Mouse (Mus musculus): ENCODE data around the gene Man2a2. TPM values are rescaled to one million over a fixed set of nuclear protein-coding genes. Genes with fewer than 3 reads are reported as not detected.
A peak's percentile ranks its signal among the peaks of the same experiment; 100 is the strongest.

Gene Man2a2
- total and polyA plus RNA-seq, 2 experiments from 2014 or later: 16.6 to 70.2 TPM

- 98% methylated on average over 7 of the region's 7 CpGs for WGBS
- Histone ChIP-seq H3K4me1 (ENCODE audit: insufficient read depth, low read length) (peaks cover 3% of the 10 kb centered on the region; the same call in 1 of the 2 replicates), H3K4me2 (ENCODE audit: low read depth, low read length, poor library complexity, severe bottlenecking) (no peak overlapping the region), H3K36me3 (ENCODE audit: insufficient read depth, low read length) (peaks cover 51% of the 10 kb centered on the region), H3K4me3 (ENCODE audit: low read depth, low read length) (no peak overlapping the region), H3K27ac (ENCODE audit: low read depth, low read length) (no peak overlapping the region), H3K9me3 (ENCODE audit: low read length) (no peaks in the 10 kb centered on the region), H3K27me3 (ENCODE audit: insufficient read depth, low read length) (no peaks in the 10 kb centered on the region), H3K9ac (replicated peaks; ENCODE audit: low read length, poor library complexity, severe bottlenecking) (no peak overlapping the region)
- DNase-seq (ENCODE audit: low spot score) (no peak), ATAC-seq (ENCODE audit: low FRiP score) (no peak)
- no peak for TF ChIP-seq CTCF (IDR thresholded peaks at IDR 0.05)
Measured at GRCm38 (mm10) chr7:80367232-80367631, 3.9 kb downstream of the Man2a2 start.

- no peak overlapping the region for H3K9ac ChIP-seq (replicated peaks; ENCODE audit: low read length, poor library complexity, severe bottlenecking)
- H3K36me3 ChIP-seq (ENCODE audit: insufficient read depth, low read length): peaks cover 61% of the 10 kb centered on the region
- no peak overlapping the region for H3K4me3 ChIP-seq (ENCODE audit: low read depth, low read length)
- WGBS: 87% methylated on average over 2 of the region's 2 CpGs
- H3K4me2 ChIP-seq (ENCODE audit: low read depth, low read length, poor library complexity, severe bottlenecking): no peak overlapping the region
- H3K27me3 ChIP-seq (ENCODE audit: insufficient read depth, low read length): no peaks in the 10 kb centered on the region
- H3K9me3 ChIP-seq (ENCODE audit: low read length): no peaks in the 10 kb centered on the region
- peaks cover 3% of the 10 kb centered on the region; the same call in 1 of the 2 replicates for H3K4me1 ChIP-seq (ENCODE audit: insufficient read depth, low read length)
- no peak for TF ChIP-seq CTCF (IDR thresholded peaks at IDR 0.05)
- ATAC-seq (ENCODE audit: low FRiP score) (no peak), DNase-seq (ENCODE audit: low spot score) (no peak)
- H3K27ac ChIP-seq (ENCODE audit: low read depth, low read length): no peak overlapping the region
Measured at GRCm38 (mm10) chr7:80365759-80366158, 5.4 kb downstream of the Man2a2 start.

GRCm38 (mm10) chr7:80360435-80360834 is 10.7 kb downstream of the Man2a2 start:
- no peak overlapping the region for H3K27ac ChIP-seq (ENCODE audit: low read depth, low read length)
- no peak overlapping the region for H3K4me2 ChIP-seq (ENCODE audit: low read depth, low read length, poor library complexity, severe bottlenecking)
- DNase-seq (ENCODE audit: low spot score): no peak
- H3K9me3 ChIP-seq (ENCODE audit: low read length): no peaks in the 10 kb centered on the region
- no peaks in the 10 kb centered on the region for H3K27me3 ChIP-seq (ENCODE audit: insufficient read depth, low read length)
- no peak overlapping the region for H3K4me3 ChIP-seq (ENCODE audit: low read depth, low read length)
- no peaks in the 10 kb centered on the region for H3K4me1 ChIP-seq (ENCODE audit: insufficient read depth, low read length)
- ATAC-seq (ENCODE audit: low FRiP score): no peak
- WGBS: 74% methylated on average over 3 of the region's 3 CpGs
- H3K36me3 ChIP-seq (ENCODE audit: insufficient read depth, low read length): peaks cover 79% of the 10 kb centered on the region
- H3K9ac ChIP-seq (replicated peaks; ENCODE audit: low read length, poor library complexity, severe bottlenecking): no peak overlapping the region
- TF ChIP-seq CTCF (IDR thresholded peaks at IDR 0.05): no peak

- Histone ChIP-seq H3K27me3 (ENCODE audit: insufficient read depth, low read length) (no peaks in the 10 kb centered on the region), H3K9me3 (ENCODE audit: low read length) (no peaks in the 10 kb centered on the region), H3K9ac (replicated peaks; ENCODE audit: low read length, poor library complexity, severe bottlenecking) (no peak overlapping the region), H3K4me3 (ENCODE audit: low read depth, low read length) (no peak overlapping the region), H3K36me3 (ENCODE audit: insufficient read depth, low read length) (peaks cover 67% of the 10 kb centered on the region), H3K27ac (ENCODE audit: low read depth, low read length) (no peak overlapping the region), H3K4me1 (ENCODE audit: insufficient read depth, low read length) (no peaks in the 10 kb centered on the region), H3K4me2 (ENCODE audit: low read depth, low read length, poor library complexity, severe bottlenecking) (no peak overlapping the region)
- TF ChIP-seq CTCF (IDR thresholded peaks at IDR 0.05): no peak
- DNase-seq (ENCODE audit: low spot score) (no peak), ATAC-seq (ENCODE audit: low FRiP score) (no peak)
- 61% methylated on average over 4 of the region's 4 CpGs for WGBS
Measured at GRCm38 (mm10) chr7:80358039-80358438, 13.1 kb downstream of the Man2a2 start.

- ATAC-seq (ENCODE audit: low FRiP score): peak; percentile 47; the same call in 1 of the 2 replicates
- no peak overlapping the region for H3K27ac ChIP-seq (ENCODE audit: low read depth, low read length)
- no peaks in the 10 kb centered on the region for H3K9me3 ChIP-seq (ENCODE audit: low read length)
- no peak overlapping the region for H3K4me2 ChIP-seq (ENCODE audit: low read depth, low read length, poor library complexity, severe bottlenecking)
- DNase-seq (ENCODE audit: low spot score): peak; percentile 76
- no peaks in the 10 kb centered on the region for H3K4me1 ChIP-seq (ENCODE audit: insufficient read depth, low read length)
- no peaks in the 10 kb centered on the region for H3K27me3 ChIP-seq (ENCODE audit: insufficient read depth, low read length)
- TF ChIP-seq CTCF (IDR thresholded peaks at IDR 0.05): no peak
- no peak overlapping the region for H3K9ac ChIP-seq (replicated peaks; ENCODE audit: low read length, poor library complexity, severe bottlenecking)
- 20% methylated on average over 8 of the region's 8 CpGs for WGBS
- H3K4me3 ChIP-seq (ENCODE audit: low read depth, low read length): no peak overlapping the region
- peaks cover 67% of the 10 kb centered on the region for H3K36me3 ChIP-seq (ENCODE audit: insufficient read depth, low read length)
Measured at GRCm38 (mm10) chr7:80357156-80357555, 14.0 kb downstream of the Man2a2 start.

GRCm38 (mm10) chr7:80356351-80356750 is 14.8 kb downstream of the Man2a2 start:
- H3K9me3 ChIP-seq (ENCODE audit: low read length): no peaks in the 10 kb centered on the region
- ATAC-seq (ENCODE audit: low FRiP score) (no peak), DNase-seq (ENCODE audit: low spot score) (no peak)
- no peaks in the 10 kb centered on the region for H3K27me3 ChIP-seq (ENCODE audit: insufficient read depth, low read length)
- no peak overlapping the region for H3K4me2 ChIP-seq (ENCODE audit: low read depth, low read length, poor library complexity, severe bottlenecking)
- 86% methylated on average over 13 of the region's 13 CpGs for WGBS
- H3K27ac ChIP-seq (ENCODE audit: low read depth, low read length): no peak overlapping the region
- no peak overlapping the region for H3K9ac ChIP-seq (replicated peaks; ENCODE audit: low read length, poor library complexity, severe bottlenecking)
- H3K4me3 ChIP-seq (ENCODE audit: low read depth, low read length): no peak overlapping the region
- no peaks in the 10 kb centered on the region for H3K4me1 ChIP-seq (ENCODE audit: insufficient read depth, low read length)
- H3K36me3 ChIP-seq (ENCODE audit: insufficient read depth, low read length): peaks cover 66% of the 10 kb centered on the region
- TF ChIP-seq CTCF (IDR thresholded peaks at IDR 0.05): no peak
